Mouse (Mus musculus): Measurements from ENCODE around the gene Gadl1. TPM values are rescaled to one million over a fixed set of nuclear protein-coding genes. Genes with fewer than 3 reads are reported as not detected.
A peak's percentile ranks its signal among the peaks of the same experiment; 100 is the strongest.

Gadl1 gene
- total and polyA plus RNA-seq, 2 experiments = not detected

- Histone ChIP-seq H3K9ac (ENCODE audit: low read depth, low read length) (no peak overlapping the region), H3K27me3 (ENCODE audit: control insufficient read depth, insufficient read depth, low read length) (no peaks in the 10 kb centered on the region), H3K4me3 (ENCODE audit: insufficient read depth, low read depth, low read length) (no peak overlapping the region), H3K27ac (replicated peaks; ENCODE audit: insufficient read depth, low read depth, low read length) (no peak overlapping the region), H3K4me1 (ENCODE audit: control insufficient read depth, insufficient read depth, low read length) (no peaks in the 10 kb centered on the region), H3K79me2 (ENCODE audit: control insufficient read depth, insufficient read depth, low read length) (no peaks in the 10 kb centered on the region), H3K36me3 (ENCODE audit: control insufficient read depth, insufficient read depth, low read length) (no peaks in the 10 kb centered on the region)
- WGBS = 89% methylated on average over 10 of the region's 10 CpGs
- DNase-seq (ENCODE audit: extremely low read depth, low read depth, low spot score) = no peak
- TF ChIP-seq POLR2A (IDR thresholded peaks at IDR 0.05; ENCODE audit: extremely low read depth, insufficient read depth, low read length) (no peak), CTCF (IDR thresholded peaks at IDR 0.05; ENCODE audit: low read depth, low read length) (no peak)
Measured at GRCm38 (mm10) chr9:115893947-115894346, 15.3 kb upstream of the Gadl1 start.

GRCm38 (mm10) chr9:115908325-115908724, 930 bp upstream of the Gadl1 start:
- Histone ChIP-seq H3K4me1 (ENCODE audit: control insufficient read depth, insufficient read depth, low read length) (no peaks in the 10 kb centered on the region), H3K36me3 (ENCODE audit: control insufficient read depth, insufficient read depth, low read length) (no peaks in the 10 kb centered on the region), H3K27me3 (ENCODE audit: control insufficient read depth, insufficient read depth, low read length) (no peaks in the 10 kb centered on the region), H3K79me2 (ENCODE audit: control insufficient read depth, insufficient read depth, low read length) (no peaks in the 10 kb centered on the region), H3K9ac (ENCODE audit: low read depth, low read length) (no peak overlapping the region), H3K4me3 (ENCODE audit: insufficient read depth, low read depth, low read length) (no peak overlapping the region), H3K27ac (replicated peaks; ENCODE audit: insufficient read depth, low read depth, low read length) (no peak overlapping the region)
- TF ChIP-seq POLR2A (IDR thresholded peaks at IDR 0.05; ENCODE audit: extremely low read depth, insufficient read depth, low read length) = no peak
- TF ChIP-seq CTCF (IDR thresholded peaks at IDR 0.05; ENCODE audit: low read depth, low read length) = no peak
- DNase-seq (ENCODE audit: extremely low read depth, low read depth, low spot score) = no peak
- WGBS = 11% methylated on average over 15 of the region's 15 CpGs

DNA sequence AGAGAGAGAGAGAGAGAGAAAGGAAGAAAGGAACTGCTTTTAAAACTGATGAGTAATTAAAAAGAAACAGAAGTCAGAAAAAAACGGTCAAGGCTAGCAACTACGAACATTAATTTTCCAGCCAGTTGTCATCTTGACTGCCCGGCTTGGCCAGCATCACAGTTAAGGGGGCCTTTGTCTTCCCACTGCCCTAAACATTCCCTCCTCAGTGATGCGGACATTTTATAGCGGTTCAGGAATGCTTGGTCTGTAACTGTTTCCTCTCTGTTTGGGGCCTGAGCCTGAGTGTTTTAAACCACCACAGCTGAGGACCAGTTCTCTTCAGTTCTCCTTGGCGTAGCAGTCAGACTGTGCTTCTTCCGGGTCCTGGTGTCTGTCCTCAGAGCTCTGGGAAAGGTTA, 4.8 kb downstream of the Gadl1 start:
- Histone ChIP-seq H3K4me3 (ENCODE audit: insufficient read depth, low read depth, low read length) (no peak overlapping the region), H3K79me2 (ENCODE audit: control insufficient read depth, insufficient read depth, low read length) (no peaks in the 10 kb centered on the region), H3K9ac (ENCODE audit: low read depth, low read length) (no peak overlapping the region), H3K4me1 (ENCODE audit: control insufficient read depth, insufficient read depth, low read length) (no peaks in the 10 kb centered on the region), H3K27ac (replicated peaks; ENCODE audit: insufficient read depth, low read depth, low read length) (no peak overlapping the region), H3K27me3 (ENCODE audit: control insufficient read depth, insufficient read depth, low read length) (no peaks in the 10 kb centered on the region), H3K36me3 (ENCODE audit: control insufficient read depth, insufficient read depth, low read length) (no peaks in the 10 kb centered on the region)
- TF ChIP-seq CTCF (IDR thresholded peaks at IDR 0.05; ENCODE audit: low read depth, low read length) (no peak), POLR2A (IDR thresholded peaks at IDR 0.05; ENCODE audit: extremely low read depth, insufficient read depth, low read length) (no peak)
- no peak for DNase-seq (ENCODE audit: extremely low read depth, low read depth, low spot score)
- WGBS = 77% methylated on average over 7 of the region's 7 CpGs

DNA sequence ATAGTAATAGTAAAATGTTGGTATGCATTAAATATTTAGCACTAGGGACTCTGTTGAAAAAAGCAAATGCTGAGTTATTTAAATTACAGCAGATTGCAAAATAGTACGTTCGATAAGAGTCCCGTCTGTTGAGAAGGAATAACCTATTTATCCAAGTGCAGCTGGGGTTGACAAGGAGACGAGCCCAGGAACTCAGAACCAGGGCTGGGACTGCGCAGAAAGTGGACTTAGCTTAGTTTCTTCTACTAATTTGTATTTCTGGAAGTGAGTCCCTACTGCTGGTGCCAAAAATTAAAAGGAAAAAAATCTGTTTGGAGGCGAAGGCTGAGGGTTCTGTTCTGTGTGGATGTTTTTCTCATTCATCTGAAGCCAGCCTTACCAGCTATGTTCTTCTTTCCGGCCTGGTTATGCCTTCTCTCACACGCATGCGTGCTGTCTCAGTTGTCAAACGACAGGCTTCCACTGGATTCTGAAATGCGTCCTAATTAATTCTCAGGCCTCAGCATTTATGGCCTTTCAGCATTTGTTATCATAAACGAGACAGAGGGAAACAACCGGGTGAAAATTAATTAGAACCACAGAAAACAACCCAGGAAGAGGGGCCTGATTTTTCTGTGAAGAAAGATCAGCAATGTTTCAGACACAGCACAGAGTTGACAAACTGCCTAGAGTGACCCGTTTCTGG, 6.5 kb downstream of the Gadl1 start:
- H3K4me1 ChIP-seq (ENCODE audit: control insufficient read depth, insufficient read depth, low read length) = no peaks in the 10 kb centered on the region
- WGBS = 77% methylated on average over 14 of the region's 14 CpGs
- TF ChIP-seq CTCF (IDR thresholded peaks at IDR 0.05; ENCODE audit: low read depth, low read length) (no peak), POLR2A (IDR thresholded peaks at IDR 0.05; ENCODE audit: extremely low read depth, insufficient read depth, low read length) (no peak)
- no peaks in the 10 kb centered on the region for H3K27me3 ChIP-seq (ENCODE audit: control insufficient read depth, insufficient read depth, low read length)
- H3K36me3 ChIP-seq (ENCODE audit: control insufficient read depth, insufficient read depth, low read length) = no peaks in the 10 kb centered on the region
- no peak overlapping the region for H3K9ac ChIP-seq (ENCODE audit: low read depth, low read length)
- H3K4me3 ChIP-seq (ENCODE audit: insufficient read depth, low read depth, low read length) = no peak overlapping the region
- DNase-seq (ENCODE audit: extremely low read depth, low read depth, low spot score) = peak; percentile 28
- H3K27ac ChIP-seq (replicated peaks; ENCODE audit: insufficient read depth, low read depth, low read length) = no peak overlapping the region
- H3K79me2 ChIP-seq (ENCODE audit: control insufficient read depth, insufficient read depth, low read length) = no peaks in the 10 kb centered on the region

GRCm38 (mm10) chr9:115919736-115920135, 10.5 kb downstream of the Gadl1 start:
- Histone ChIP-seq H3K4me1 (ENCODE audit: control insufficient read depth, insufficient read depth, low read length) (no peaks in the 10 kb centered on the region), H3K36me3 (ENCODE audit: control insufficient read depth, insufficient read depth, low read length) (no peaks in the 10 kb centered on the region), H3K79me2 (ENCODE audit: control insufficient read depth, insufficient read depth, low read length) (no peaks in the 10 kb centered on the region), H3K27ac (replicated peaks; ENCODE audit: insufficient read depth, low read depth, low read length) (no peak overlapping the region), H3K27me3 (ENCODE audit: control insufficient read depth, insufficient read depth, low read length) (no peaks in the 10 kb centered on the region), H3K4me3 (ENCODE audit: insufficient read depth, low read depth, low read length) (no peak overlapping the region), H3K9ac (ENCODE audit: low read depth, low read length) (no peak overlapping the region)
- no peak for TF ChIP-seq POLR2A (IDR thresholded peaks at IDR 0.05; ENCODE audit: extremely low read depth, insufficient read depth, low read length)
- 90% methylated on average over 3 of the region's 3 CpGs for whole genome bisulfite sequencing
- DNase-seq (ENCODE audit: extremely low read depth, low read depth, low spot score) = no peak

DNA sequence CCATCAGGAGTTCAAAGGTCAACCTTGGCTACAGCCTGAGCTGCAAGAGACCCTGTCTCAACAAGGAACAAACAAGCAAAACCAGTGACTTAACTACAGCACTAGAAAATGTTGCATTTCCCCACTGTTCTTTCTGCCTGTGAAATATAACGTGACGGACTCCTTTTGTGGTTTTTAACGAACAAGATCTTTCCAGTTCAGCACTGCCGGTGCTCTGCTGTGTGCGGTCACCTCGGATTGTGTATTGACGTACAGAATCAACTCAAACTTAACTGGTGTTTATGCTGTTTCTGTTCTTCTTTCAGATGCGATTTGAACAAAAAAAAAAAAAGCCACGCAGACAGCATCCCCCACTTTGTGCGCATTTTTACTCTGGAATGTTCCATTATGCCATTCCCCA, 13.4 kb downstream of the Gadl1 start:
- TF ChIP-seq CTCF (IDR thresholded peaks at IDR 0.05; ENCODE audit: low read depth, low read length) = no peak
- TF ChIP-seq POLR2A (IDR thresholded peaks at IDR 0.05; ENCODE audit: extremely low read depth, insufficient read depth, low read length) = no peak
- Histone ChIP-seq H3K9ac (ENCODE audit: low read depth, low read length) (no peak overlapping the region), H3K4me1 (ENCODE audit: control insufficient read depth, insufficient read depth, low read length) (no peaks in the 10 kb centered on the region), H3K79me2 (ENCODE audit: control insufficient read depth, insufficient read depth, low read length) (no peaks in the 10 kb centered on the region), H3K27me3 (ENCODE audit: control insufficient read depth, insufficient read depth, low read length) (no peaks in the 10 kb centered on the region), H3K4me3 (ENCODE audit: insufficient read depth, low read depth, low read length) (no peak overlapping the region), H3K36me3 (ENCODE audit: control insufficient read depth, insufficient read depth, low read length) (no peaks in the 10 kb centered on the region), H3K27ac (replicated peaks; ENCODE audit: insufficient read depth, low read depth, low read length) (no peak overlapping the region)
- DNase-seq (ENCODE audit: extremely low read depth, low read depth, low spot score) = no peak
- WGBS = 85% methylated on average over 10 of the region's 10 CpGs
